Mouse (Mus musculus): ENCODE measurements around the gene Akap8l. TPM values are rescaled to one million over a fixed set of nuclear protein-coding genes. Genes with fewer than 3 reads are reported as not detected.

Gene Akap8l
- polyA plus RNA-seq, 1 experiment: 225 TPM

DNA sequence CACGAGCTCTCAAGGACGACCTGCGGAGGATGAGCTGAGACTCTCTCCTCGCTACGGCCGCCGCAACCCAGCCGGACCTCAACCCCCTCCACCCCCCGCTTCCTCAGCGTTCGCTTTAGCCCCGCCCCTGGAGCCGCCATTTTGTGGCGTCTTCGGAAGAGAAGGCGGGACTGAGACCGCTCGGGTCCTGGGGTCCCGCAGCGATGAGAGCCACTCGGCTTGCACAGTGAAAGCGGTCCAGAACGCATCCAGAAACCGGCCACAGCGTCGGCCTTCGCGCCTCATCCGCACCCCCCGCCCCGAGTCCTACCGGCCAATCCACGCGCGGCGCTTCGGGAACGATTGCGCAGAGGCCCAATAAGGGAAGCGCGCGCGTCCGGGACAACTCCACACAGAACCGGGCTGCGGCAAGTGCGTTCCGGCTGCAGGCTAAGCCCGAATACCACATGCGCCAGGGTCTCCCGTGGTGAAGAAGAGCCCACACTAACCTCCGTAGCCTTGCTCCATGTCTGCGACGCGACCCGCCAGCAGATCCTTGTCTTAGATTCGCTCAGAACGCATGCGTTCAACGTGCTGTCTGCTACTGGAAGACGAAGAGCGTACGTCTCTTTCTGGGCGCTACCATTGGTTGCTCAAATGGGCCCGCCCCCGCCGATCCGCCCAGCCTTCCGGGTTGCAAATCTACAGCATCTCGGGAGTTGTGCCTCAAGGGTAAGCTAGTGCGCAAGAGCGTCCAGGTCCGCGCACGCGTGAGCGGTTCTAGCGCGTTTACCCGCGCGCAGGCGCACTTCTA lies 29.6 kb downstream of the Akap8l start, which contains the start of gene Akap8:
Akap8 (minus strand) TSS at position 642 of the 793 bp plus-strand sequence.
- peak within 1 kb of the TSS; percentile 98 for H3K4me3 ChIP-seq (replicated peaks; ENCODE audit: control insufficient read depth, low read depth, low read length)
- WGBS: under 1% methylated on average over 83 of the region's 83 CpGs
- H3K27ac ChIP-seq (ENCODE audit: control insufficient read depth, insufficient read depth, low read depth, low read length, poor library complexity): peak within 1 kb of the TSS; percentile 94
- H3K4me1 ChIP-seq (ENCODE audit: control insufficient read depth, insufficient read depth, low read length): no peaks in the 10 kb centered on the region; the same call in 1 of the 2 replicates
- peak; percentile 3; the same call in 1 of the 2 replicates for TF ChIP-seq CTCF (IDR thresholded peaks at IDR 0.05; ENCODE audit: control insufficient read depth, insufficient read depth, low read length)
- TF ChIP-seq POLR2A (IDR thresholded peaks at IDR 0.05; ENCODE audit: borderline replicate concordance, control insufficient read depth, low read depth, low read length): peak; percentile 40

DNA sequence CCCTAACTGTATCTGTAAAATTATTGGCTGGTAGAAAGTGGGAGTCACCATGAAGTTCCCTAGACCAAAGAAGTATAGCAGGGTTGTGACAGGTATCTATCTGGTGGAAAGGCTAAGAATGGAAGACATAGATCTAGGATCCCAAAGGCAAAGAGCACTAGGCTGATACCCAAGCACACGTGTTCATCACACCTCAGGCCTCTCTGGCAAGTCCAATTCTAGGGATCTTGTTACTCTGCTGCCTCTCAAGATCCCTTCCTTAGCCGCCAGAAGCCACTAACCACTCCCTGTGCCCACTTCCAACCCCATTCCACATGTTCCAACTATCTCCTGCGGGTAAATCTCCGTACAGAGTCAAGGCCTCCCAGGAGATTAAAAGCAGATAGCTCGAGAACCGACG lies 30.5 kb downstream of the Akap8l start:
- no peaks in the 10 kb centered on the region; the same call in 1 of the 2 replicates for H3K4me1 ChIP-seq (ENCODE audit: control insufficient read depth, insufficient read depth, low read length)

DNA sequence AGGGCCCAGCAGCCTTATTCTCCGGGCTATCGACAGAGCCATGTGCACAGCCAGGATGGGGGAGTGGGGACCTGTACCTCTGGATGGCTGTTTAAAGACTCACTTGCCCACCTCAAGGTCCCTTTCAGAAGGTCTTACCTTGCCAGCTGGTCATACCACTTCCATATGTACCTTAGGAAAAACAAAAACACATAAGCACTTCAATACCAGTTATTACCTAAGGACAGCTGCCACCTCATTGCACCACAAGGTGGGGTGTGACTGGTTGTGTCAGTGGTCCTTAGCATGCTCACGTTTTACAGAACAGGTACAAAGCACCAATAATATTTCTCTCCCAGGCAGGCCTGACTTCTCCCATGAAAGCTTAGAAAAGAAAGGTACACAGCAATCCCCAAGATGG lies 32.7 kb downstream of the Akap8l start:
- TF ChIP-seq CTCF (IDR thresholded peaks at IDR 0.05; ENCODE audit: control insufficient read depth, insufficient read depth, low read length): no peak
- no peak for TF ChIP-seq POLR2A (IDR thresholded peaks at IDR 0.05; ENCODE audit: borderline replicate concordance, control insufficient read depth, low read depth, low read length)
- 80% methylated on average over 3 of the region's 3 CpGs for WGBS
- no peaks in the 10 kb centered on the region; the same call in 1 of the 2 replicates for H3K4me1 ChIP-seq (ENCODE audit: control insufficient read depth, insufficient read depth, low read length)
- no peak overlapping the region for H3K4me3 ChIP-seq (replicated peaks; ENCODE audit: control insufficient read depth, low read depth, low read length)
- H3K27ac ChIP-seq (ENCODE audit: control insufficient read depth, insufficient read depth, low read depth, low read length, poor library complexity): no peak overlapping the region

More for the DNA sequence above, 30.5 kb downstream of the Akap8l start:
- no peak for TF ChIP-seq CTCF (IDR thresholded peaks at IDR 0.05; ENCODE audit: control insufficient read depth, insufficient read depth, low read length)
- TF ChIP-seq POLR2A (IDR thresholded peaks at IDR 0.05; ENCODE audit: borderline replicate concordance, control insufficient read depth, low read depth, low read length): no peak
- peak overlapping the region; percentile 61 for H3K27ac ChIP-seq (ENCODE audit: control insufficient read depth, insufficient read depth, low read depth, low read length, poor library complexity)
- WGBS: under 1% methylated on average over 7 of the region's 7 CpGs
- peak overlapping the region; percentile 98 for H3K4me3 ChIP-seq (replicated peaks; ENCODE audit: control insufficient read depth, low read depth, low read length)

DNA sequence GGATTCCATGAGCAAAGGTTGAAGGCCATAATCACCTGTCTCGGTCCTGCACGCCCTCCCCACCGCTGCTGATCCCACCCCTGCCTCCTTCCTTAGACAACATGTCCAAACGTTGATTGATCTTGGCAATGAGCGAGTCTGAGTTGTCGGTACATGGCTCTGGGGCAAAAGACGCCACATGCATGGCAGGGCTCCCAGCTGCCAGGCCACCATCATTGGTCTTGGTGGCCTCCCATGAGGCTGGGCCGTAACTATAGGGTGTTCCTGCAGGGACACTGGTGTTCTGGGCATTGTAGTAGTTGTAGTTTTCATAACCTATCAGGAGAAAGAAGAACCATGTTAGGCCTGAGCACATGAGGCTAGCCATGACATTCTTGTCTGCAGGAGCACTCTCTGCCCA lies 33.4 kb downstream of the Akap8l start:
- no peaks in the 10 kb centered on the region; the same call in 1 of the 2 replicates for H3K4me1 ChIP-seq (ENCODE audit: control insufficient read depth, insufficient read depth, low read length)
- H3K4me3 ChIP-seq (replicated peaks; ENCODE audit: control insufficient read depth, low read depth, low read length): no peak overlapping the region
- H3K27ac ChIP-seq (ENCODE audit: control insufficient read depth, insufficient read depth, low read depth, low read length, poor library complexity): no peak overlapping the region
- WGBS: 94% methylated on average over 8 of the region's 8 CpGs
- TF ChIP-seq POLR2A (IDR thresholded peaks at IDR 0.05; ENCODE audit: borderline replicate concordance, control insufficient read depth, low read depth, low read length) (no peak), CTCF (IDR thresholded peaks at IDR 0.05; ENCODE audit: control insufficient read depth, insufficient read depth, low read length) (no peak)

DNA sequence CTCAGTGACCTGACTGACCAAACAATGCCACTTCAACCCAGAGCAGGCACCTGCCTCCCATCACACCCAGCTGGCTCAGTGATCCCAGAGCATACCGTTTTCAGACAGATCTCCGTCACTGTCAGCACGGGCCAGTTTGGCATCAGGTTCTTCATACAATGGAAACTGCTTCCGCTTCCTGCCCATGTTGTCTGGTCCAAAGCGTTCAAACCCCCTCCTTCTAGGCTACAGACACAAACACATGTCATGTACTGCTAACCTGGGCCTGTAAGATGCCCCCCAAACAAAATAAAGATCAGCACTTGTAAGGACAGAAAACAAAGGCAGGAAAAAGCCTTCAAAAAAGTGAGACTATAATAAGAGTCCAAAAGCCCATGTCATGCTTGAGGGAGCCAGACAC lies 34.8 kb downstream of the Akap8l start:
- H3K27ac ChIP-seq (ENCODE audit: control insufficient read depth, insufficient read depth, low read depth, low read length, poor library complexity): no peak overlapping the region
- TF ChIP-seq CTCF (IDR thresholded peaks at IDR 0.05; ENCODE audit: control insufficient read depth, insufficient read depth, low read length): no peak
- no peak for TF ChIP-seq POLR2A (IDR thresholded peaks at IDR 0.05; ENCODE audit: borderline replicate concordance, control insufficient read depth, low read depth, low read length)
- no peaks in the 10 kb centered on the region; the same call in 1 of the 2 replicates for H3K4me1 ChIP-seq (ENCODE audit: control insufficient read depth, insufficient read depth, low read length)
- 92% methylated on average over 5 of the region's 5 CpGs for WGBS
- no peak overlapping the region for H3K4me3 ChIP-seq (replicated peaks; ENCODE audit: control insufficient read depth, low read depth, low read length)

DNA sequence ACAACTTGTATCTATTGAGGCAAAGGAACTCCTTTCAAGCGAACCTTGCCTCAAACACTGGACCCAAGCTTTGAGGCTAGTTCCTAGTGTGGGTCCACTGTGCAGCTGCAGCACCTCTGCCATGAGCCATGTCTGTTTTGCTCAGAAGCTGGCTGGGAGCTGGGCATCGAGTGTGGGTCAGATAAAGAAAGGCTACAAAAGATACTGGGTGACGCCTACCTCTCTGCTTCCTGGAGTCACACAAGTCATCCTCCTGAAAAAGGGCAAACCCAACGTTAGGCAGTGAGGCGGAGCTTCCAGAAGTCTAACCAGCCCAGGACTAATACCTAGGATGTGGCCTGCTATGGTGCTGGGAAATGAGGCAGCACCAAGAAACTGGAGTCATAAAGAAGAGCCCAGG lies 36.5 kb downstream of the Akap8l start:
- no peak for TF ChIP-seq CTCF (IDR thresholded peaks at IDR 0.05; ENCODE audit: control insufficient read depth, insufficient read depth, low read length)
- TF ChIP-seq POLR2A (IDR thresholded peaks at IDR 0.05; ENCODE audit: borderline replicate concordance, control insufficient read depth, low read depth, low read length): no peak
- WGBS: 64% methylated on average over 5 of the region's 5 CpGs
- Histone ChIP-seq H3K4me3 (replicated peaks; ENCODE audit: control insufficient read depth, low read depth, low read length) (no peak overlapping the region), H3K4me1 (ENCODE audit: control insufficient read depth, insufficient read depth, low read length) (no peaks in the 10 kb centered on the region), H3K27ac (ENCODE audit: control insufficient read depth, insufficient read depth, low read depth, low read length, poor library complexity) (no peak overlapping the region)

DNA sequence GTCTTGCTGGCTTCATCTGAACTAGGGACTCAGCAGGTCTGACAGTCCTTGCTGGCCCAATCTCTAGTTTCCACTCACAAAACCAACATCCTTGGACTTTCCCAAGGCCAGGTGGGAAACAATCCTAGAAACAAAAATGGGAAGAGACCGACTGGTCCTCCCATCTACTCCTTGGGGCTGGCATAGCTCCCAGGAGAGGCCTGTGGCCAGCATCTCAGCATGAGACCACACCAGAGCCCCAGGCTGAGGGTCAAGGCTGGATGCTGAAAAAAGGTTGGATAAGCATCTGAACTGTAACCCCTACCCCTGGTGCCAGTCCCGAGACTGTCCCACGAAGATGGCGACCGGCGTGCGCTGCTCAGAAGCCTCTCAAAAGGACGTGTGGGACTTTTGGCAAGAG lies 37.6 kb downstream of the Akap8l start:
- Histone ChIP-seq H3K27ac (ENCODE audit: control insufficient read depth, insufficient read depth, low read depth, low read length, poor library complexity) (no peak overlapping the region), H3K4me1 (ENCODE audit: control insufficient read depth, insufficient read depth, low read length) (no peaks in the 10 kb centered on the region), H3K4me3 (replicated peaks; ENCODE audit: control insufficient read depth, low read depth, low read length) (no peak overlapping the region)
- 93% methylated on average over 8 of the region's 8 CpGs for WGBS
- no peak for TF ChIP-seq CTCF (IDR thresholded peaks at IDR 0.05; ENCODE audit: control insufficient read depth, insufficient read depth, low read length)
- TF ChIP-seq POLR2A (IDR thresholded peaks at IDR 0.05; ENCODE audit: borderline replicate concordance, control insufficient read depth, low read depth, low read length): no peak

DNA sequence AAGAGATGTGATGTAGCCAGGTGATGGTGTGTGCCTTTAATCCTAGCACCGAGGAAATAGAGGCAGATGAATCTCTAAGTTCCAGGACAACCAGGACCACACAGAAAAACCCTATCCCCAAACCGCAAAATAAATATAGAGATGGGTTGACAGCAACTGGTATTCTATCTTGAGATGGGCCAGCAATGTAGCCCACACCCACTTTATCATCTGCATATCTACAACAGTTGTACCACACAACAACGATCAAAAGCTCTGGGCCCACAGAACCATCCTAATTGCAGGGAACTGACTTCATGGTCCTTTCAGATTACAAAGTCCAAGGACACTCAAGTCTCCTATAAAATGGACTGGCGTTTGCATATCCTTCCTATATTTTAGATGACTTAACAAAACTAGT lies 42.4 kb downstream of the Akap8l start:
- Histone ChIP-seq H3K27ac (ENCODE audit: control insufficient read depth, insufficient read depth, low read depth, low read length, poor library complexity) (no peak overlapping the region), H3K4me3 (replicated peaks; ENCODE audit: control insufficient read depth, low read depth, low read length) (no peak overlapping the region), H3K4me1 (ENCODE audit: control insufficient read depth, insufficient read depth, low read length) (no peaks in the 10 kb centered on the region)
- WGBS: 56% methylated on average over 4 of the region's 4 CpGs
- TF ChIP-seq CTCF (IDR thresholded peaks at IDR 0.05; ENCODE audit: control insufficient read depth, insufficient read depth, low read length) (no peak), POLR2A (IDR thresholded peaks at IDR 0.05; ENCODE audit: borderline replicate concordance, control insufficient read depth, low read depth, low read length) (no peak)

Measured in bone marrow, adult 2 months (tissue).